Mouse (Mus musculus): ENCODE measurements at regions not wholly inside any gene's neighbourhood (a gene's known extent, or its start where the extent isn't known, plus 50 kb on each side); places are given as distances from the start of the nearest gene placed in this dataset.

DNA sequence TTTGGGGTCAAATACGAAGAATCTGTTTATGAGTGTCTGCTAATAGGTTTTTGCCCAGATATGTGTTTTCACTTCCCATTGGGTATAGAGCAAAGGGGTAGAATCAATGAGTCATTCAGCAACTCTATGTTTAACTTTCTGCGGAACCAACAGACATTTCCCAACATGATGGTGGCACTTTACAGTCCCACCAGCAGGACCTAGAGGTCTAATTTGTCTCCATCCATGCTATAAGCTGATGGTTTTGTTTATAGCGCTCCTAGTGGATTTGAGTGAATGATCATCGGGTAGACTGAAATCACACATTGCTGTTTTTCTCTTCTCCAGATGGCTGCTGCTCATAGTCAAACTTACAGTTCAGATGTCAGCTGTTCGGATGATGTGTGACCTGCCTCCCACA lies 99.7 kb upstream of the Arid5b start:
- no peak for DNase-seq (ENCODE audit: low spot score)

GRCm38 (mm10) chr10:68377479-68377878 lies 98.9 kb upstream of the Arid5b start:
- no peak for DNase-seq (ENCODE audit: low spot score)

DNA sequence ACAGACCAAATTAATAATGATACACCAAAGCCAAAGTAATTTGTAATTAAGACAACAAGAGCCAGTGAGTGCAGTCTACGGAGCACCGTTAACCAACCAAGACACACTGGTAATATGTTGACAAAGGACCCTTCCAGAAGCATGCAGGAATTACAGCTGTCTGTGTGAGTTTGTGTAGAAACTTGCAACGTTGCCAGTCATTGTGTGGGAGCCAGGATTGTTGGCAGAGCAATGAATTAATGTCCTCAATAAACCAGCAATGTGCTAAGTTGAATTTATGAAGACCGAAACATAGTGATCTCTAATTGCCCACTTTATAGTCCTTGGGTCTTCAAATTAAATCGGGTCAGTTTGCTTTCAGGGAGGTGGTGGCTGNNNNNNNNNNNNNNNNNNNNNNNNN lies 95.3 kb upstream of the Arid5b start:
- DNase-seq (ENCODE audit: low spot score), result no peak

- DNase-seq (ENCODE audit: low spot score), result no peak
Observed at GRCm38 (mm10) chr10:68371785-68372184, 93.2 kb upstream of the Arid5b start.

DNA sequence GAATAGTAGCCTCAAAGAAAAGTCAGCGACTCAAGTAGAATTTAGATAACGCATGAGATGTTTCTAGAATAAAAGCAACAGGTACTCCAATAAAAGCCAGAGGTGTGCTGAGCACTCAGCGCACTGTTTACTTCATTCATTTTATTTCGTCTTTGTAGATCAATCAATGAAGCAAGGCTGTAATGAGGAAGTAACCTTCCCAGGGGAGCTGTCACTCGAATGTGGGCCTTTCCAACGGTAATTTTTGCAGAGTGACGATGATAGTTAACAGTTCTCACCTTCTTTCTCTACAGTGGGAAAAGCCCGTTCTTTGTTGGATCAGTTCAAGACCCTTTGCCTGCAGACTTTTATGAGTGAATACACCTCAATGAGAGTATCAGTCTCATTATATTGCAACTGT lies 92.4 kb upstream of the Arid5b start:
- DNase-seq (ENCODE audit: low spot score), result no peak

GRCm38 (mm10) chr10:68366796-68367195 lies 88.3 kb upstream of the Arid5b start:
- no peak for DNase-seq (ENCODE audit: low spot score)

- peak; percentile 37 for DNase-seq (ENCODE audit: low spot score)
Observed at GRCm38 (mm10) chr10:68360765-68361483, 82.4 kb upstream of the Arid5b start.

- DNase-seq (ENCODE audit: low spot score), result no peak
Observed at GRCm38 (mm10) chr10:68359135-68359534, 80.6 kb upstream of the Arid5b start.

- DNase-seq (ENCODE audit: low spot score), result peak; percentile 42
Observed at GRCm38 (mm10) chr10:68356973-68357372, 78.4 kb upstream of the Arid5b start.

GRCm38 (mm10) chr10:68356521-68356920 lies 78.0 kb upstream of the Arid5b start:
- DNase-seq (ENCODE audit: low spot score), result no peak

- DNase-seq (ENCODE audit: low spot score), result no peak
Observed at GRCm38 (mm10) chr10:68356093-68356485, 77.5 kb upstream of the Arid5b start.

DNA sequence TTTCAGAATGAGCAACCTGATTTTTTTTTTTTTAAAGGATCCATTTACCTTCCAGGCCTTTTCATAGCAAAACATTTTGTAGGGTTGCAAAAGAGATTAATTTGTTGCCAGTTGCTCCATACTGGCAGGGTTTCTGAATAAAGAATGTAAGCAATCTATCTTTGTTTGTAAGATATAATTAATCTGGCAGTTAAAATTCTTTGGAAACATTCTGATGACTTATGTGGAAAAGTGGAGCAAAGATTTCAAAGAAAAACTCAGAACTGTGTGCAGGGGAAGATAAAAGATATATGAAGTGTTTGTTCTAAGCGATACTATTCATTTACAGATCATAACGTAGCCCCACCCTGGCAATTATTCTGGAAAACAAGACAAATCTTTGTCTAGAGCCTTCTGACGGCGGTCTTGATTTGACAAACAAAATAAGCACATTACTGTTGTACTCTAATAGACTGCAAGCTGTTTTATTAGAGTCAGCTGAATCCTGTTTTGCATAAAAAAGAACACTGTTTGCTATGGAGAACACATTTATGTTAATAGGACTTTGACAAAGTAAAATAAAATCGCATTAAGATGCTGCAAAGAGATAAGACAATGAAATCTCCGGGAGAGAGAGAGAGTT lies 77.0 kb upstream of the Arid5b start:
- DNase-seq (ENCODE audit: low spot score), result no peak

DNA sequence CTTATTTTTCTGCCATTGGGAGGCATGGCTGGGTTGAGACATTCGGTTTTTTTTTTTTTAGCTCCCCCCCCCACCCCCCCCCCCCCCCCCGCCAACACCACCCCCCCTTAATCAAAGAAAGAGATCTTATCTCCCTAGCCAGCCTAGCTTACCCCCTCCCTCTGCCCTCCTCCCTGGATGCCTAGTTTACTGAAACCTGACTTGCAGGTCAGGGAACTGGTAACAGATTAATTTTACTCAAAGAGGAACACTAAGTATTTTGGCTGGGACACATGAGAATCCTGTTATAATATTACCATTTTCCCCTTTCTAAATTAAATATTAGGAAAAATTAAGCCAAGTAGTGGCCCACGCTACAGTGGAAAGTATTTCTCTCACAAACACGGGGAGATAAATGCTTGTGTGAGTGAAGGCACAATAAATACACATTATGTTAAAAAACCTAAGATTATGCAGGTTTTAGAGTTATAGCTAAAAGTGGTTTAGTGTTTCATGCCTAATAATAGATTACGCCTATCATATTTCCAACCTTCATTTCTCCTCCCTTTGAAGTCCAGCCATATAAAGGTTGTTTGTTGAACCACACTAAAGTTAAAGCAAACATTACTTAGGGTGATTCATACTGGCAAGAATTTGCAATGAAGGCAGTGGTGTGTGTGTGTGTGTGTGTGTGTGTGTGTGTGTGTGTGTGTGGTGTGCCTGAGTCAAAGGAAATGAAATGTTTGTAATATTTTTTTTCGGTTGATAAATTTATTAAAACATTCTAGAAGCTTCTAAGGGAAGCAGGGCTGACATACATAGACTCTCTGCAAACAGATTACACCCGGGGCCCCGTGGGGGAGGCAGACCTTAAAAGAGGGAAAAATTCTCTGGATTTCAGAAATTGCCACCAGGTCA lies 76.0 kb upstream of the Arid5b start:
- DNase-seq (ENCODE audit: low spot score), result peak; percentile 72

DNA sequence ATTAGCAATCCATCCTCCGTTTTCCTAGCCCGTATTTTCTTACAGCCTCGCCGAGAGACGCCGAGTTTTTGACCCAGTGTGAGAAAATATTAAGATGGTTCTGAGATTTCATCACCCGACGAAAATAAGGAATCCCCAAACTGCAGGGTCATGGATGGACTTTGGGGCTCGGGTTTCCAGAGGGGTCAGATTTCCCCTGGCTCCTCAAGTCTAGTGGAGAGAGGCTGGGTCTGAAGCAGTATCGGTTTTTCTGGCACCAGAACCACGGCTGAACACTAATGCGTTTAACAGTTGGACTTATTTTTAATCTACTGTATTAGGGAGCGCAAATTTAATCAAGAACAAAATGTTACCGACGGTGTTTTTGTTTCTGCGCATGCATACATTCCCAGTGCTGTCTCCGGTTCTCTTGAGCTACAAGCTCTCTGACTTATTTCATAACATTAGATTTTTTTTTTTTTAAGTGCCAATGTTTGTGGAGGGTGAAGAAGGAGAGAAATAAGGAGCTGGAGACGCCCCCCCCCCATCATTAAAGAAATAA lies 75.2 kb upstream of the Arid5b start:
- DNase-seq (ENCODE audit: low spot score), result no peak

- no peak for DNase-seq (ENCODE audit: low spot score)
Observed at GRCm38 (mm10) chr10:68351841-68352555, 73.5 kb upstream of the Arid5b start.

DNA sequence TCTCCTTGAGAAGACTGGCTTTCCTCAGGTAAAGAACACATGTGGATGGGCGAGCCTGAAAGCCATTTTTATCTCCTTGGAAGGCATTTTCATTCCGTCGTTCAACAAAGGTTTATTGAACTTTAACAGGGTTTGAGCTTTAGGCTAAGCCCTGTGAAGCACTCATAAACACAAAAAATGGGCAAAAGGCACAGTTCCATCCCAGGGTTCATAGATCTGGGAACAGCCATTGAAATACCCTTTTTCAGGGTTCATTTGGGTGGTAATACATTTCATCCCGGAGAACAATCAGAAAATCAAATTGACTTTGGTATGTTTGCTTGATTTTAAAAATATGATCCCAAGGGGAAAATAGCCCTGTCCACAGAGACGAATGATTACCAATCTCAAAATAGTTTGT lies 72.9 kb upstream of the Arid5b start:
- DNase-seq (ENCODE audit: low spot score), result no peak

GRCm38 (mm10) chr10:68350798-68351197 lies 72.3 kb upstream of the Arid5b start:
- DNase-seq (ENCODE audit: low spot score), result no peak

GRCm38 (mm10) chr10:68347806-68348205 lies 69.3 kb upstream of the Arid5b start:
- no peak for DNase-seq (ENCODE audit: low spot score)

GRCm38 (mm10) chr10:68344991-68345720 lies 66.6 kb upstream of the Arid5b start:
- no peak for DNase-seq (ENCODE audit: low spot score)

- no peak for DNase-seq (ENCODE audit: low spot score)
Observed at GRCm38 (mm10) chr10:68344211-68344610, 65.7 kb upstream of the Arid5b start.

GRCm38 (mm10) chr10:68334054-68334453 lies 55.5 kb upstream of the Arid5b start:
- DNase-seq (ENCODE audit: low spot score), result no peak

All from lung, postnatal 25 days (tissue).